Mouse (Mus musculus) urinary bladder, postnatal 36 days (tissue): Measurements from ENCODE around the gene Cyp2d10.
"Not testable (repeated sequence)": the region's sequence is repeated elsewhere in the genome, so short reads cannot be mapped to it uniquely, and the experiment has no call there.

Experiments
- DNase-seq, 2 experiments: peaks; one replicate each; pipeline ENCODE4 v3.0.0; 2022; ENCODE audit warnings: low spot score in 2 of 2, mixed read lengths in 1 of 2

The Cyp2d10 gene

GRCm38 (mm10) chr15:82401516-82401915 lies 5.5 kb downstream of the Cyp2d10 start:
- DNase-seq: no peak

GRCm38 (mm10) chr15:82395955-82396354 lies 11.0 kb downstream of the Cyp2d10 start:
- not testable (repeated sequence) for DNase-seq

- DNase-seq: not testable (repeated sequence)
Measured at GRCm38 (mm10) chr15:82393922-82394321, 13.1 kb downstream of the Cyp2d10 start, which contains the start of gene Cyp2d11. TSS of gene Cyp2d11 (minus strand) at chr15:82394022.

- DNase-seq: not testable (repeated sequence)
Measured at GRCm38 (mm10) chr15:82389916-82390315, 17.1 kb downstream of the Cyp2d10 start.

GRCm38 (mm10) chr15:82385729-82386128 lies 21.3 kb downstream of the Cyp2d10 start:
- no peak for DNase-seq

GRCm38 (mm10) chr15:82382441-82382840 lies 24.6 kb downstream of the Cyp2d10 start:
- no peak for DNase-seq

GRCm38 (mm10) chr15:82380714-82381062 lies 26.3 kb downstream of the Cyp2d10 start:
- no peak for DNase-seq

- DNase-seq: peak; percentile 26 to 57
Measured at GRCm38 (mm10) chr15:82379871-82380713, 26.9 kb downstream of the Cyp2d10 start, which contains the start of gene Cyp2d22. TSS of gene Cyp2d22 (minus strand) at chr15:82380260.

GRCm38 (mm10) chr15:82379511-82379870 lies 27.5 kb downstream of the Cyp2d10 start:
- peak in 1 of 2 experiments; percentile 26 for DNase-seq

GRCm38 (mm10) chr15:82378261-82379180 lies 28.5 kb downstream of the Cyp2d10 start:
- no peak for DNase-seq

GRCm38 (mm10) chr15:82377701-82378100 lies 29.3 kb downstream of the Cyp2d10 start:
- no peak for DNase-seq

- peak in 1 of 2 experiments; percentile 56 for DNase-seq
Measured at GRCm38 (mm10) chr15:82376393-82377138, 30.4 kb downstream of the Cyp2d10 start.

- DNase-seq: no peak
Measured at GRCm38 (mm10) chr15:82375855-82376254, 31.1 kb downstream of the Cyp2d10 start.

- no peak for DNase-seq
Measured at GRCm38 (mm10) chr15:82374437-82374836, 32.6 kb downstream of the Cyp2d10 start.

GRCm38 (mm10) chr15:82372991-82373390 lies 34.0 kb downstream of the Cyp2d10 start:
- no peak for DNase-seq

GRCm38 (mm10) chr15:82372446-82372845 lies 34.5 kb downstream of the Cyp2d10 start:
- DNase-seq: no peak

- no peak for DNase-seq
Measured at GRCm38 (mm10) chr15:82368851-82369250, 38.1 kb downstream of the Cyp2d10 start.

- DNase-seq: no peak
Measured at GRCm38 (mm10) chr15:82368146-82368545, 38.8 kb downstream of the Cyp2d10 start.

- not testable (repeated sequence) for DNase-seq
Measured at GRCm38 (mm10) chr15:82364561-82364960, 42.4 kb downstream of the Cyp2d10 start.

- not testable (repeated sequence) for DNase-seq
Measured at GRCm38 (mm10) chr15:82363801-82364200, 43.2 kb downstream of the Cyp2d10 start.

GRCm38 (mm10) chr15:82362234-82362633 lies 44.8 kb downstream of the Cyp2d10 start:
- no peak for DNase-seq
